Mouse (Mus musculus) liver, embryonic 14.5 days (tissue): ENCODE results near the gene Ror1. TPM values are rescaled to one million over a fixed set of nuclear protein-coding genes. Genes with fewer than 3 reads are reported as not detected.

Experiments used
- ATAC-seq: fragments of 200-750 bp; cut with Nextera tagmentation; 2 replicates; pipeline ENCODE4 v1.8.0; 2017; ENCODE audit warnings: moderate number of reproducible peaks, mild to moderate bottlenecking, moderate library complexity; ENCODE audit not compliant: insufficient read depth
- DNase-seq, 3 experiments: peaks; one replicate each; pipeline ENCODE4 v3.0.0-alpha.2; 2012 to 2013; ENCODE audit warnings: low read depth in 3 of 3, low spot score in 3 of 3
- H3K27ac ChIP-seq: fragments of 300-500 bp; sonication (generic); 2 replicates; pipeline ENCODE4 v1.5.1; 2014; ENCODE audit warnings: moderate library complexity, mild to moderate bottlenecking, control low read depth, inconsistent platforms
- H3K27me3 ChIP-seq: fragments of 300-500 bp; sonication (generic); 2 replicates; pipeline ENCODE4 v1.6.1; 2014; ENCODE audit warnings: mild to moderate bottlenecking, low read length, moderate library complexity; ENCODE audit not compliant: control insufficient read depth, insufficient read depth
- H3K36me3 ChIP-seq: fragments of 300-500 bp; sonication (generic); replicated peaks from 2 replicates; pipeline ENCODE4 v1.6.1; 2014; ENCODE audit warnings: low read depth; ENCODE audit not compliant: control insufficient read depth, insufficient read depth
- H3K4me1 ChIP-seq, 2 experiments: fragments of 200-500 bp in 1 of 2; fragments of 300-500 bp in 1 of 2; sonication (generic) in 1 of 2; replicated peaks; 2 replicates each; pipeline ENCODE4 v1.6.1; 2012 to 2014; ENCODE audit warnings: antibody characterized with exemption in 1 of 2, inconsistent platforms in 1 of 2, low read length in 1 of 2; ENCODE audit not compliant: control insufficient read depth in 2 of 2, insufficient read depth in 2 of 2
- H3K4me2 ChIP-seq: fragments of 300-500 bp; sonication (generic); 2 replicates; pipeline ENCODE4 v1.6.1; 2014; ENCODE audit warnings: low read depth, mild to moderate bottlenecking, control low read depth, moderate library complexity
- H3K4me3 ChIP-seq, 2 experiments: fragments of 200-500 bp in 1 of 2; fragments of 300-500 bp in 1 of 2; sonication (generic) in 1 of 2; 2 replicates each; pipeline ENCODE4 v1.5.1; 2012 to 2014; ENCODE audit warnings: low read depth in 2 of 2, low read length in 2 of 2, mild to moderate bottlenecking in 2 of 2, control low read depth in 1 of 2, inconsistent platforms in 1 of 2, moderate library complexity in 1 of 2; ENCODE audit not compliant: insufficient read depth in 1 of 2
- H3K9ac ChIP-seq: fragments of 300-500 bp; sonication (generic); replicated peaks from 2 replicates; pipeline ENCODE4 v1.6.1; 2014; ENCODE audit warnings: mild to moderate bottlenecking, control low read depth, moderate library complexity
- H3K9me3 ChIP-seq: fragments of 300-500 bp; sonication (generic); 2 replicates; pipeline ENCODE4 v1.6.1; 2016; ENCODE audit warnings: low read length, mixed read lengths; ENCODE audit not compliant: control insufficient read depth
- CTCF ChIP-seq: IDR thresholded peaks from 2 replicates; pipeline ENCODE4 v1.5.1; 2016; ENCODE audit warnings: antibody characterized with exemption, low read depth, control low read depth
- EP300 ChIP-seq: IDR thresholded peaks from 2 replicates; pipeline ENCODE4 v1.6.1; 2016; ENCODE audit warnings: antibody characterized with exemption, low read depth
- WGBS: fragments of 180-500 bp; shearing (Covaris S2); extraction: QIAGEN DNeasy Blood & Tissue Kit; methylation state at CpG from one replicate; pipeline ENCODE4 v1.1.7; 2014; ENCODE audit not compliant: insufficient replicate concordance; 5-methylcytosine and 5-hydroxymethylcytosine counted together
- polyA plus RNA-seq, 2 experiments: library from polyadenylated mRNA; depleted of rRNA in 1 of 2; stranded (reverse) in 1 of 2; unstranded in 1 of 2; fragments of >200 nt; fragmentation: Nextera tagmentation in 1 of 2; extraction: Ambion mirVana in 1 of 2; gene quantifications; 2 replicates each; pipeline versions ENCODE4 v1.2.1 to v1.2.3; 2012 to 2014

The Ror1 gene
- polyA plus RNA-seq, 2 experiments = 0.08 to 0.23 TPM

- DNase-seq (no peak), ATAC-seq (no peak)
- Histone ChIP-seq H3K9me3 (no peaks in the 10 kb centered on the region), H3K36me3 (no peaks in the 10 kb centered on the region), H3K27me3 (no peaks in the 10 kb centered on the region), H3K4me1 (0 out of 4 replicates have a peak, but pooled peaks cover 0 to 4% of the 10 kb centered on the region in 2 experiments), H3K4me2 (no peak overlapping the region), H3K4me3 (no peak overlapping the region), H3K9ac (no peak overlapping the region), H3K27ac (no peak overlapping the region)
- TF ChIP-seq EP300 = no peak
- 62% methylated on average over 4 of the region's 4 CpGs for WGBS
These were observed 113.5 kb downstream of the Ror1 start for GRCm38 (mm10) chr4:100209106-100209505.

GRCm38 (mm10) chr4:100211331-100211730, 115.7 kb downstream of the Ror1 start:
- no peaks in the 10 kb centered on the region for H3K27me3 ChIP-seq
- 48% methylated on average over 4 of the region's 4 CpGs for WGBS
- TF ChIP-seq EP300 = no peak
- TF ChIP-seq CTCF = no peak
- no peaks in the 10 kb centered on the region for H3K9me3 ChIP-seq
- 0 out of 4 replicates have a peak, but pooled peaks cover 0 to 2% of the 10 kb centered on the region in 2 experiments for H3K4me1 ChIP-seq
- no peaks in the 10 kb centered on the region for H3K36me3 ChIP-seq
- no peak overlapping the region for H3K4me3 ChIP-seq
- DNase-seq (no peak), ATAC-seq (no peak)
- no peak overlapping the region for H3K27ac ChIP-seq
- H3K9ac ChIP-seq = no peak overlapping the region
- H3K4me2 ChIP-seq = no peak overlapping the region

GRCm38 (mm10) chr4:100214324-100215215, 119.0 kb downstream of the Ror1 start:
- Histone ChIP-seq H3K9me3 (no peaks in the 10 kb centered on the region), H3K36me3 (no peaks in the 10 kb centered on the region), H3K27me3 (no peaks in the 10 kb centered on the region), H3K27ac (no peak overlapping the region), H3K9ac (no peak overlapping the region), H3K4me3 (no peak overlapping the region), H3K4me2 (no peak overlapping the region), H3K4me1 (no peaks in the 10 kb centered on the region)
- peak in 1 of 3 experiments; percentile 17 for DNase-seq
- peak; percentile 71 for TF ChIP-seq CTCF
- TF ChIP-seq EP300 = no peak
- 56% methylated on average over 13 of the region's 13 CpGs for WGBS
- ATAC-seq = no peak; the same call in 1 of the 2 replicates

GRCm38 (mm10) chr4:100216587-100216986, 121.0 kb downstream of the Ror1 start:
- no peak overlapping the region for H3K4me3 ChIP-seq
- no peak overlapping the region for H3K27ac ChIP-seq
- TF ChIP-seq CTCF (no peak), EP300 (no peak)
- H3K27me3 ChIP-seq = no peaks in the 10 kb centered on the region
- ATAC-seq (no peak), DNase-seq (no peak)
- H3K36me3 ChIP-seq = no peaks in the 10 kb centered on the region
- 46% methylated on average over 3 of the region's 3 CpGs for WGBS
- no peaks in the 10 kb centered on the region for H3K4me1 ChIP-seq
- H3K9ac ChIP-seq = no peak overlapping the region
- H3K9me3 ChIP-seq = no peaks in the 10 kb centered on the region
- no peak overlapping the region for H3K4me2 ChIP-seq

- H3K36me3 ChIP-seq = no peaks in the 10 kb centered on the region
- WGBS = 25% methylated on average over 4 of the region's 4 CpGs
- no peak overlapping the region for H3K9ac ChIP-seq
- no peak overlapping the region for H3K4me2 ChIP-seq
- TF ChIP-seq EP300 (no peak), CTCF (no peak)
- H3K4me3 ChIP-seq = no peak overlapping the region
- H3K27me3 ChIP-seq = no peaks in the 10 kb centered on the region
- ATAC-seq (no peak), DNase-seq (no peak)
- H3K27ac ChIP-seq = no peak overlapping the region
- peaks cover 0 to 9% of the 10 kb centered on the region in 2 experiments; a peak in 3 of 4 replicates for H3K4me1 ChIP-seq
- H3K9me3 ChIP-seq = no peaks in the 10 kb centered on the region
These were observed 123.4 kb downstream of the Ror1 start for GRCm38 (mm10) chr4:100219026-100219425.
